Mouse (Mus musculus): ENCODE measurements around the gene Kcnk5.

DNA sequence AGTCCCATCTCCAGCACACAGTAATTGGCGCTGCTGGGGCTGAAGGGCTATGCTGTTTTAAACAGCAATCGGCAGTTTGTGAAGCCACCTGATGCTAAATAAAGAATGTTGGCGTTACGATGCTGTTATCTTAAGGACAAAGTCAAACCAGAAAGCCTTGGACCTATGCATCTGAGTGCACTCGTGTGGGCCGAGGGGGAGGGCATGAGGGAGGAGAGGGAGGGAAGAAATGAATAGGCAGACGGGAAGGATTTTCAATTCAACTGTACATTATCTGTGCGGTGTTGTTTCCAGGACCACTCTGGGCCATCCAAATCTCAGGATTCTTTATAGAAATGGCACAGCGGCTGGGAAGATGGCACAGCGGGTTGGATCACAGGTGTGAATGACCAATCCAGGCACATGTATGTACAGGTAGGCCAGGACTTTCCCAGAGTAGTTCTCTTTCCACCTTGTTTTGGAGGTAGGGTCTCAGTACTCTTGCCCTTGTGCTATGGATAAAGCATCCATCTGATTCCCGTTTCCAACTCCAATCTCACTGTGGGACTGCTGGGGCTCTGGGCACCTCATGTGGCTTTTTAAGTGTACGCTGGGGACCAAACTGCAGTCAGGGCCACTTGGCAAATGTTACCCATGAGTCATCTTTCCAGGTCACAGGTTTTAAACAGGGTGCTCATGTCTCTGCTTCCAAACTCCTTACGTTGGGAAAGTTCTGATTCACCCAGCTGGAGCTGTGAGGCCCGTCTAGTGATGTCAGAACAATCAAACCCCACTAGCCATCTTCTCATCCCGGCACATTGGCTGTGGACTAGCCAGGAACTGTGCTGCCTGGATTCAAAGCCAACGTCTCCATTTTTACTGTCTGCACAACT is 42.9 kb downstream of the Kcnk5 start, which contains the start of gene Saysd1:
- TF ChIP-seq POLR2A (IDR thresholded peaks at IDR 0.05; ENCODE audit: borderline replicate concordance, extremely low read depth, low read depth, low read length) (no peak), CTCF (IDR thresholded peaks at IDR 0.05; ENCODE audit: insufficient read depth, low read length) (no peak)
